Mouse (Mus musculus) kidney, postnatal 0 days (tissue): ENCODE data around the gene Anapc2. TPM values are rescaled to one million over a fixed set of nuclear protein-coding genes. Genes with fewer than 3 reads are reported as not detected.

Source experiments
- ATAC-seq: fragments of 200-750 bp; cut with Nextera tagmentation; replicated peaks from 2 replicates; pipeline ENCODE4 v1.8.0; 2017; ENCODE audit warnings: low read depth, moderate number of reproducible peaks, moderate TSS enrichment, moderate library complexity; ENCODE audit not compliant: low FRiP score
- DNase-seq: peaks from one replicate; pipeline ENCODE4 v3.0.0-alpha.2; 2016; ENCODE audit warnings: low spot score
- H3K27ac ChIP-seq: fragments of 300-500 bp; sonication (generic); 2 replicates; pipeline ENCODE4 v1.5.1; 2014; ENCODE audit warnings: mild to moderate bottlenecking
- H3K27me3 ChIP-seq: fragments of 300-500 bp; sonication (generic); 2 replicates; pipeline ENCODE4 v1.6.1; 2014; ENCODE audit warnings: low read length, mixed read lengths; ENCODE audit not compliant: insufficient read depth
- H3K36me3 ChIP-seq: fragments of 300-500 bp; sonication (generic); 2 replicates; pipeline ENCODE4 v1.6.1; 2014; ENCODE audit warnings: low read length, mixed read lengths; ENCODE audit not compliant: insufficient read depth
- H3K4me1 ChIP-seq: fragments of 300-500 bp; sonication (generic); replicated peaks from 2 replicates; pipeline ENCODE4 v1.6.1; 2014; ENCODE audit warnings: antibody characterized with exemption, low read length, mixed read lengths; ENCODE audit not compliant: insufficient read depth
- H3K4me2 ChIP-seq: fragments of 300-500 bp; sonication (generic); 2 replicates; pipeline ENCODE4 v1.6.1; 2014; ENCODE audit warnings: mild to moderate bottlenecking, low read length, moderate library complexity, mixed read lengths
- H3K4me3 ChIP-seq: fragments of 300-500 bp; sonication (generic); replicated peaks from 2 replicates; pipeline ENCODE4 v1.5.1; 2014; ENCODE audit warnings: low read depth, low read length
- H3K9ac ChIP-seq: fragments of 300-500 bp; sonication (generic); 2 replicates; pipeline ENCODE4 v1.6.1; 2014; ENCODE audit warnings: low read depth, low read length
- H3K9me3 ChIP-seq: fragments of 300-500 bp; sonication (generic); replicated peaks from 2 replicates; pipeline ENCODE4 v1.6.1; 2016; ENCODE audit warnings: low read length, inconsistent platforms, mixed read lengths
- CTCF ChIP-seq: IDR thresholded peaks from 2 replicates; pipeline ENCODE4 v1.5.1; 2016; ENCODE audit warnings: antibody characterized with exemption, low read depth, mild to moderate bottlenecking, moderate library complexity
- WGBS: fragments of 180-500 bp; shearing (Covaris S2); extraction: QIAGEN DNeasy Blood & Tissue Kit; methylation state at CpG from one replicate; pipeline ENCODE4 v1.1.7; 2014; 5-methylcytosine and 5-hydroxymethylcytosine counted together
- polyA plus RNA-seq: library from polyadenylated mRNA; unstranded; fragments of >200 nt; fragmentation: Nextera tagmentation; extraction: Ambion mirVana; gene quantifications from 2 replicates; pipeline ENCODE4 v1.2.1, GENCODE M21; 2015

The Anapc2 gene
- polyA plus RNA-seq, 1 experiment from 2014 or later = 79.4 TPM

GRCm38 (mm10) chr2:25239766-25240165, 32.5 kb upstream of the Anapc2 start:
- WGBS = 88% methylated on average over 3 of the region's 3 CpGs
- TF ChIP-seq CTCF = no peak
- H3K4me1 ChIP-seq = peaks cover 20% of the 10 kb centered on the region
- H3K4me2 ChIP-seq = no peak overlapping the region
- H3K9me3 ChIP-seq = no peaks in the 10 kb centered on the region
- ATAC-seq (no peak), DNase-seq (no peak)
- H3K36me3 ChIP-seq = no peaks in the 10 kb centered on the region
- H3K4me3 ChIP-seq = no peak overlapping the region
- no peaks in the 10 kb centered on the region for H3K27me3 ChIP-seq
- H3K9ac ChIP-seq = no peak overlapping the region
- no peak overlapping the region for H3K27ac ChIP-seq

GRCm38 (mm10) chr2:25240310-25240709, 32.0 kb upstream of the Anapc2 start:
- peak overlapping the region; percentile 59 for H3K27ac ChIP-seq
- ATAC-seq (no peak), DNase-seq (no peak)
- H3K27me3 ChIP-seq = no peaks in the 10 kb centered on the region
- WGBS = 51% methylated on average over 8 of the region's 8 CpGs
- TF ChIP-seq CTCF = no peak
- H3K9me3 ChIP-seq = no peaks in the 10 kb centered on the region
- peak overlapping the region; percentile 36; the same call in 1 of the 2 replicates for H3K9ac ChIP-seq
- H3K4me2 ChIP-seq = peak overlapping the region; percentile 92
- peak overlapping the region; percentile 26; the same call in 1 of the 2 replicates for H3K4me3 ChIP-seq
- H3K4me1 ChIP-seq = peaks cover 20% of the 10 kb centered on the region
- H3K36me3 ChIP-seq = no peaks in the 10 kb centered on the region

GRCm38 (mm10) chr2:25240723-25241437, 31.4 kb upstream of the Anapc2 start:
- Histone ChIP-seq H3K9me3 (no peaks in the 10 kb centered on the region), H3K4me1 (peaks cover 20% of the 10 kb centered on the region), H3K27me3 (no peaks in the 10 kb centered on the region), H3K36me3 (no peaks in the 10 kb centered on the region), H3K4me3 (peak overlapping the region; percentile 26), H3K9ac (peak overlapping the region; percentile 28; the same call in 1 of the 2 replicates), H3K27ac (peak overlapping the region; percentile 59), H3K4me2 (peak overlapping the region; percentile 92)
- ATAC-seq (peak; percentile 84), DNase-seq (peak; percentile 85)
- TF ChIP-seq CTCF = no peak
- 2% methylated on average over 29 of the region's 29 CpGs for WGBS

GRCm38 (mm10) chr2:25241438-25241775, 30.9 kb upstream of the Anapc2 start:
- DNase-seq (no peak), ATAC-seq (0 out of 2 replicates have a peak, but pooled peaks have one; percentile 10)
- 14% methylated on average over 6 of the region's 6 CpGs for WGBS
- H3K4me1 ChIP-seq = peaks cover 20% of the 10 kb centered on the region
- peak overlapping the region; percentile 26; the same call in 1 of the 2 replicates for H3K4me3 ChIP-seq
- H3K9me3 ChIP-seq = no peaks in the 10 kb centered on the region
- H3K27ac ChIP-seq = peak overlapping the region; percentile 59; the same call in 1 of the 2 replicates
- no peaks in the 10 kb centered on the region for H3K36me3 ChIP-seq
- peak overlapping the region; percentile 92 for H3K4me2 ChIP-seq
- no peak for TF ChIP-seq CTCF
- no peaks in the 10 kb centered on the region for H3K27me3 ChIP-seq
- H3K9ac ChIP-seq = no peak overlapping the region

GRCm38 (mm10) chr2:25242101-25242506, 30.2 kb upstream of the Anapc2 start, which contains the start of the genes Rnf208 and Cysrt1:
Gene Rnf208 (plus strand): TSS chr2:25242255.
Gene Cysrt1 (minus strand): TSS chr2:25242452.
- TF ChIP-seq CTCF = no peak
- Histone ChIP-seq H3K9me3 (no peaks in the 10 kb centered on the region), H3K4me3 (peak within 1 kb of the TSS; percentile 49), H3K27me3 (no peaks in the 10 kb centered on the region), H3K36me3 (no peaks in the 10 kb centered on the region), H3K4me2 (peak within 1 kb of the TSS; percentile 92), H3K9ac (peak within 1 kb of the TSS; percentile 68), H3K27ac (peak within 1 kb of the TSS; percentile 59), H3K4me1 (peaks cover 20% of the 10 kb centered on the region)
- WGBS = under 1% methylated on average over 45 of the region's 59 CpGs
- 0 out of 2 replicates have a peak, but pooled peaks have one; percentile 0 for ATAC-seq
- no peak for DNase-seq

GRCm38 (mm10) chr2:25243342-25243741, 28.9 kb upstream of the Anapc2 start:
- no peaks in the 10 kb centered on the region for H3K9me3 ChIP-seq
- DNase-seq (no peak), ATAC-seq (no peak)
- TF ChIP-seq CTCF = no peak
- H3K4me3 ChIP-seq = no peak overlapping the region
- H3K36me3 ChIP-seq = no peaks in the 10 kb centered on the region
- WGBS = 71% methylated on average over 8 of the region's 8 CpGs
- H3K4me2 ChIP-seq = peak overlapping the region; percentile 92
- H3K27ac ChIP-seq = no peak overlapping the region
- H3K9ac ChIP-seq = no peak overlapping the region
- H3K4me1 ChIP-seq = peaks cover 20% of the 10 kb centered on the region
- H3K27me3 ChIP-seq = no peaks in the 10 kb centered on the region
